Mouse (Mus musculus): ENCODE data around the gene Thsd4.
"Not testable (repeated sequence)": the region's sequence is repeated elsewhere in the genome, so short reads cannot be mapped to it uniquely, and the experiment has no call there.

Thsd4 gene

GRCm38 (mm10) chr9:59949511-59949910 is 572.3 kb downstream of the Thsd4 start:
- no peak for DNase-seq (ENCODE audit: low read depth, low spot score)

DNA sequence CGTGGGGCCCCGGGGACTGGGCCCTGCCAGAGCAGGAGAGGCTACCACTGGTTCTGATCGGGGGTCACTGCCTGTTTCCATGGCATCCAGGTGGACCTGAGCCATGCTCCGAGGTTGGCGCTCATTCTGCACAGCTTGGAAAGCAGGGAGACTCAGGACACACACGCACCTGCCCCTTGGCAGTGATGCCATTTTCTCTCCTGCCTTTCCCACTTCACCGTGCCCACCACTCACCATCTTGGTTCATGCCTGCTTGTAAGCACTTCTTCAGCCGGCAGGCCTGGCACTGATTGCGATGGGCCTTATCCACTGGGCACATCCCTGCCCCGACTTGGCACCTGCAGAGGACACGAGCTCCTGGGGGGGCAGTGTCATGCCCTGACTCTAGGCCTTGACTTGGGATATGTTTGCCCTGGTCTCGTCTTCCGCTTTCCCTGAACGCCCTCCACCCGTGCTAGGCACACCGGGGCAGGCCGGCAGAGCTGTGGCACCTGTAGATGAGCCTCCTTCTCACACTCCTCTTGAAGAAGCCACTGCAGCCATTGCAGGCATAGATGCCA is 573.1 kb downstream of the Thsd4 start:
- no peak for DNase-seq (ENCODE audit: low read depth, low spot score)

DNA sequence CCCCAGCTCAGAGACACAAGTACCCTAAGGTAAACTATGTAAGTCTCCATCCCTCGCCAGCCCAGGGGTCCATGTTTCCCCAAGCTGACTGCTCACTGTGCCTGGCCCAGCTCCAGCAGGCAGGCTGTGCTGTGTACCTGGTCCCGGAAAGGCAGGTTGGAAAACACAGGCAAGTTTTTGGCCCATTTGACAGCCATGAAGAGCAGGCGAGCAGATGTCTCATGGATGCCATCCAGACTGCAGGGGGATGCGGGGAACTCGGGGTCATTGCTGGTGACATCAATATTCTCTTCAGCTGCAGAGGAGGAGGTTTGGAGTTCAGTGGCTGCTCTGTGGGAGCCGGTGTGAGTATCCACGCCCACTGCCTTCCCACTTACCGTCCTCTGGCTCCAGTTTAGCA is 573.6 kb downstream of the Thsd4 start:
- no peak for DNase-seq (ENCODE audit: low read depth, low spot score)

- DNase-seq (ENCODE audit: low read depth, low spot score), result no peak
These were observed 574.6 kb downstream of the Thsd4 start for GRCm38 (mm10) chr9:59947271-59947670.

GRCm38 (mm10) chr9:59945241-59945640 is 576.6 kb downstream of the Thsd4 start:
- no peak for DNase-seq (ENCODE audit: low read depth, low spot score)

DNA sequence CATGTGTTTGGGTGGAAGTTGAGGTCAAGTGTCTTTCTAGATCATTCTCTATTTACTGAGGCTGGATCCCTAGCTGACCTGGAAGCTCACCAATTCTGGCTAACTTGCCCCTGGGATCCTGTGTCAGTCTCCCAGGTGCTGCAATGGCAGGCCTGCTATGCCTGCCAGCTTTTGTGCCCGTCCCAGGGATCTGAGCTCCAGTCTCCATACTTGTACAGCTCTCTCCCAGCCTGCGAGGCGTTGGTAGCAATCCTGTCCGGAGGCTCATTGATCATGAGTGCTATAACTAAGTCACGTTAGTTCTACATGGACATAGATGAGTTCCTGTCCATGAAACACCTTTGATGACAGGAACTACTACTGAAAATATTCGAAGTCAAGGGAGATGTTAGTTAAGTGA is 578.0 kb downstream of the Thsd4 start:
- DNase-seq (ENCODE audit: low read depth, low spot score), result no peak

DNA sequence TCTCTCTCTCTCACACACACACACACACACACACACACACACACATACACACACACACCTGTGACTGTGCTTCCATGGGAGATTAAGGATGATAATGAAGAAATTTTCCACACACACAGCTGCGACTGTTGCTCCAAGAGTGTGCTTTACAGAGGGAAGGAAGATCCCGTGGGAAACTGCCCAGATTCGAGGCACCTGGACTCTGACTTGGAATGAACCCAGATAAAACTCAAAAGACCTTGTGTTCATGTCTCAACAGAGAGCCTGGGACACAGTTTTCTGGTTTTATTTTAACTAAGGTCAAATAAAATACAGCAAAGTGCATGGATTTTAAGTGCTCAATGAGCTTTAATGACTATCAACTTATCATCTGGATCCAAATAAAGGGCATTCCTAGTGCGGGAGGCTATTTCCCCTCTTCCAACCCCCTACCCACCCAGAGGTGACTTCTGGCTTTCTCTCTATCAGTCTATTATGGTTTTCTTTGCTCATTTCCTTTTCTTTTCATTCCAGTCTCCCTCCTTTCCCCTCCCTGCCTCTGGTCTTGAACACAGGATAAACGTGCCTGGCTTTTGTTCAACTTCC is 579.3 kb downstream of the Thsd4 start:
- DNase-seq (ENCODE audit: low read depth, low spot score), result no peak

GRCm38 (mm10) chr9:59941885-59942350 is 579.9 kb downstream of the Thsd4 start:
- DNase-seq (ENCODE audit: low read depth, low spot score), result no peak

GRCm38 (mm10) chr9:59940913-59941884 is 580.6 kb downstream of the Thsd4 start:
- DNase-seq (ENCODE audit: low read depth, low spot score), result no peak

DNA sequence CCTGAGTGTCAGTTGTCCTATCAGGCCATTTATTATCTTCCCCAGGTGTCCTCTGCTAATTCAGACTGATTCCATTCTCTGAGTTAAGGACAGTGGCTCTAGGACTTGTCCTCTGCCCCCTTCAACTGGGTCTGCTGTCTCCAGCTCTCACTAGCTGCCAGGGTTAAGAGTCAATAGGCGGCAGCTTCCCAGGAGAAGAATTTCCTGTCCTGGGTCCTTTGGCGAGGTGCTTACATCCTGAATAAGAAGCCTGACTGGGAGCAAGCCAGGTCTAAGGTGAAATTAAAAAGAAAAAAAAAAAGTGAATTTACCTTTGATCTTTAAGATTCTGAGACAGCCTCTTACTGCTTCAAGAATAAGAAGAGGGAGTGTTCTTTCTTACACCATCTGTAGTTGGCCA is 582.2 kb downstream of the Thsd4 start:
- no peak for DNase-seq (ENCODE audit: low read depth, low spot score)

DNA sequence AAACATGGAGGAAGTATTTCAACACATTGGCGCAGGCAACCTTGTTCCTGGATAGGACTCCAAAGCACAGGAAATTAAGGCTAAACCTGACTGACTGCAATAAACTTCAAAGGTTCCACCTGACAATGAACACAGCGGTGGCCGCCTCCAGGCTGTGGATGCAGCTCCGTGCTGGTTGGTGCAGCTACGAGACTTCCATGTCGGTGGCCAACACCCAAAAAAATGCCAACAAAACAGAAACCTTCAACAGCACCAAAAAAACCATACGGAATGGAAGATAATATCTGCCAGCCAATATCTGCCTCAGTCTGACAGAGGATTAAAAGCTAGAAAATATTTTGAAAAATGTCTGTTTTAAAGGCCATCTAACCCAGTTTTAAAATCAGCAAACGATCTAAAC is 583.3 kb downstream of the Thsd4 start:
- no peak for DNase-seq (ENCODE audit: low read depth, low spot score)

DNA sequence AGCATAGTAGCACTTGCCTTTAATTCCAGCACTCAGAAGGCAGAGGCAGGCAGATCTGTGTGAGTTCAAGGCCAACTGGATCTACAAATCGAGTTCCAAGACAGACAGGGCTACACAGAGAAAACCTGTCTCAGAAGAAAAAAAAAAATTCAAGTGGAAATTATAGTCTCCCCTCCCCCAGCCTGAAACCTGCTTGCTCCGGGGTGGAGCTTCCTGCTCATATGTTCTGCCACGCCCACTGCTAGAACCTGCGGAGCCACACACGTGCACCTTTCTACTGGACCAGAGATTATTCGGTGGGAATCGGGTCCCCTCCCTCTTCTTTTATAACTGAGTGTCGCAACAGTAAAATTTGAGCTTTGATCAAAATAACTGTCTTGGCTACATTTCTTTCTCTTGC is 586.0 kb downstream of the Thsd4 start:
- DNase-seq (ENCODE audit: low read depth, low spot score), result not testable (repeated sequence)

DNA sequence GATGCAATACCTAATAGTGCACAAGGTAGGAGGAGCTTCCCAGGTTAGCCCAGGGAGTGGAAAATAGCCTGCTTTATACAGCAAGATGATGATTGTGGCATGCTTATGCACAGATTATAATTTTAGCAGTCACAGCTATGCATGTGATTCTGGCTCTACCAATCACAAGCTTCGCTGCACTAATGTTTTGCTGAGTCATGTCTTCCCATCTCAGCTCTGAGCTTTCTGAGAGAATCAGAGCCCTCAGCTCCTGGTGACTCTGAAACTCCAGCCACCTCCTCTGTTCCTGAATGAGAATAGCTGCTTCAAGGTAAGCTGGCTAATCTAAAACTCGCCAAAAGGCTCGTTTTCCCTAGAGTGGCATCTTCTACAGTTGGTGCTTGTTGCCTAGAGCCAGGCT is 591.6 kb downstream of the Thsd4 start:
- no peak for DNase-seq (ENCODE audit: low read depth, low spot score)

Data from retina, adult 2 months (tissue).